8 mouse cellular contexts compared by ENCODE assay signal in genomic region chr11:50887390-50888128, GRCm38 (mm10). TPM values are rescaled to one million over a fixed set of nuclear protein-coding genes. Genes with fewer than 3 reads are reported as not detected.
DNase-seq lines count a peak whose midpoint lies in the region; ATAC-seq and TF ChIP-seq lines count a peak whose summit lies in the region.

TSS of gene Zfp454 (minus strand) at chr11:50887651.

- peak; percentile 94 for DNase-seq in ZHBTc4 (ENCODE audit: low read depth, low spot score)
- peak; percentile 75 to 85 for DNase-seq in cerebellum, postnatal 4 days (ENCODE audit: low spot score in 2 of 2)
- DNase-seq in frontal cortex, postnatal 36 days (ENCODE audit: low spot score in 2 of 2) = peak; percentile 96 to 99
- DNase-seq in layer of hippocampus, postnatal 10 days (ENCODE audit: low spot score in 2 of 2) = peak; percentile 88 to 92
- DNase-seq in lung, embryonic 14.5 days = peak; percentile 98
- DNase-seq in retina, embryonic 14.5 days (ENCODE audit: low spot score) = peak; percentile 96
- DNase-seq in urinary bladder, postnatal 25 days (ENCODE audit: low spot score) = peak; percentile 64

- peak within 1 kb of the TSS; percentile 75 for H3K4me2 ChIP-seq in hindbrain, embryonic 13.5 days
- H3K4me2 ChIP-seq in lung, embryonic 14.5 days = peak within 1 kb of the TSS; percentile 78

- H3K27me3 ChIP-seq in hindbrain, embryonic 13.5 days = no peaks in the 10 kb centered on the region
- no peaks in the 10 kb centered on the region for H3K27me3 ChIP-seq in lung, embryonic 14.5 days (ENCODE audit: insufficient read depth, low read length)

- H3K36me3 ChIP-seq in hindbrain, embryonic 13.5 days = peaks cover 31% of the 10 kb centered on the region
- H3K36me3 ChIP-seq in lung, embryonic 14.5 days (ENCODE audit: insufficient read depth) = 0 out of 2 replicates have a peak, but pooled peaks cover 9% of the 10 kb centered on the region

- TF ChIP-seq CTCF in lung, embryonic 14.5 days (IDR thresholded peaks at IDR 0.05; ENCODE audit: low read depth) = no peak

- H3K9me3 ChIP-seq in hindbrain, embryonic 13.5 days = peaks cover 18% of the 10 kb centered on the region; the same call in 1 of the 2 replicates
- no peaks in the 10 kb centered on the region for H3K9me3 ChIP-seq in lung, embryonic 14.5 days (ENCODE audit: low read depth, low read length)

- peak; percentile 96 for ATAC-seq in hindbrain, embryonic 13.5 days (ENCODE audit: low FRiP score)
- ATAC-seq in lung, embryonic 14.5 days (ENCODE audit: insufficient read depth) = peak; percentile 98

- H3K27ac ChIP-seq in hindbrain, embryonic 13.5 days = peak within 1 kb of the TSS; percentile 81
- H3K27ac ChIP-seq in lung, embryonic 14.5 days (ENCODE audit: low read depth) = peak within 1 kb of the TSS; percentile 78

- peak within 1 kb of the TSS; percentile 77 for H3K9ac ChIP-seq in hindbrain, embryonic 13.5 days
- peak within 1 kb of the TSS; percentile 57 for H3K9ac ChIP-seq in lung, embryonic 14.5 days

- H3K4me1 ChIP-seq in hindbrain, embryonic 13.5 days (replicated peaks) = peaks cover 20% of the 10 kb centered on the region
- no peaks in the 10 kb centered on the region for H3K4me1 ChIP-seq in lung, embryonic 14.5 days (ENCODE audit: insufficient read depth)

- 6% methylated on average over 26 of the region's 26 CpGs for WGBS in hindbrain, embryonic 13.5 days
- 5% methylated on average over 26 of the region's 26 CpGs for WGBS in lung, embryonic 14.5 days

- peak within 1 kb of the TSS; percentile 53 for H3K4me3 ChIP-seq in hindbrain, embryonic 13.5 days
- peak within 1 kb of the TSS; percentile 50 for H3K4me3 ChIP-seq in lung, embryonic 14.5 days (ENCODE audit: low read depth, low read length)

RNA-seq across cellular contexts. Expression of gene Zfp454, which starts in this region (rescaled TPM):
- polyA plus RNA-seq in hindbrain, embryonic 13.5 days (2015; fragmentation: Nextera tagmentation; extraction: Ambion mirVana) = 13.2 and 13.3 TPM in 2 replicates
- total RNA-seq in layer of hippocampus, postnatal 10 days (2021) = 1 to 10 TPM; 7.0 to 7.1 TPM
- 8.2 and 8.9 TPM in 2 replicates for polyA plus RNA-seq in lung, embryonic 14.5 days (2014; fragmentation: Nextera tagmentation; extraction: Ambion mirVana)

Comparison
In these comparisons a context has a peak if more than half of its experiments do, and no peak if none do; other contexts are left out.
1. Peak in every context shown above with its lines: DNase-seq, ATAC-seq, H3K4me3 ChIP-seq and H3K27ac ChIP-seq.